Mouse (Mus musculus) kidney, embryonic 14.5 days (tissue): Measurements from ENCODE around the gene Tnfrsf17. TPM values are rescaled to one million over a fixed set of nuclear protein-coding genes. Genes with fewer than 3 reads are reported as not detected.
"Not testable (repeated sequence)": the region's sequence is repeated elsewhere in the genome, so short reads cannot be mapped to it uniquely, and the experiment has no call there.

ENCODE experiments used
- ATAC-seq: fragments of 200-750 bp; cut with Nextera tagmentation; 2 replicates; pipeline ENCODE4 v1.8.0; 2017; ENCODE audit warnings: moderate number of reproducible peaks, mild to moderate bottlenecking, moderate TSS enrichment, moderate library complexity; ENCODE audit not compliant: low FRiP score, low TSS enrichment
- H3K27ac ChIP-seq: fragments of 300-500 bp; sonication (generic); 2 replicates; pipeline ENCODE4 v1.5.1; 2014; ENCODE audit warnings: low read depth, mild to moderate bottlenecking, low read length, moderate library complexity, mixed read lengths
- H3K27me3 ChIP-seq: fragments of 300-500 bp; sonication (generic); 2 replicates; pipeline ENCODE4 v1.6.1; 2014; ENCODE audit warnings: mild to moderate bottlenecking, low read length; ENCODE audit not compliant: control insufficient read depth, insufficient read depth
- H3K36me3 ChIP-seq: fragments of 300-500 bp; sonication (generic); 2 replicates; pipeline ENCODE4 v1.6.1; 2014; ENCODE audit warnings: low read length, mixed read lengths; ENCODE audit not compliant: control insufficient read depth, insufficient read depth
- H3K4me1 ChIP-seq: fragments of 300-500 bp; sonication (generic); 2 replicates; pipeline ENCODE4 v1.6.1; 2014; ENCODE audit warnings: low read length, mixed read lengths; ENCODE audit not compliant: control insufficient read depth, insufficient read depth
- H3K4me2 ChIP-seq: fragments of 300-500 bp; sonication (generic); replicated peaks from 2 replicates; pipeline ENCODE4 v1.6.1; 2014; ENCODE audit warnings: low read depth, mild to moderate bottlenecking, low read length
- H3K4me3 ChIP-seq: fragments of 300-500 bp; sonication (generic); 2 replicates; pipeline ENCODE4 v1.5.1; 2014; ENCODE audit warnings: mild to moderate bottlenecking, low read length
- H3K9ac ChIP-seq: fragments of 300-500 bp; sonication (generic); 2 replicates; pipeline ENCODE4 v1.6.1; 2014; ENCODE audit warnings: low read depth, mild to moderate bottlenecking, low read length, moderate library complexity
- H3K9me3 ChIP-seq: fragments of 300-500 bp; sonication (generic); 2 replicates; pipeline ENCODE4 v1.6.1; 2016; ENCODE audit warnings: low read length; ENCODE audit not compliant: control insufficient read depth
- WGBS: fragments of 180-500 bp; shearing (Covaris S2); extraction: QIAGEN DNeasy Blood & Tissue Kit; methylation state at CpG from one replicate; pipeline ENCODE4 v1.1.7; 2014; 5-methylcytosine and 5-hydroxymethylcytosine counted together
- polyA plus RNA-seq: library from polyadenylated mRNA; unstranded; fragments of >200 nt; fragmentation: Nextera tagmentation; extraction: Ambion mirVana; gene quantifications from 2 replicates; pipeline ENCODE4 v1.2.1, GENCODE M21; 2014

Gene Tnfrsf17
- polyA plus RNA-seq, 1 experiment from 2014 or later: not detected

DNA sequence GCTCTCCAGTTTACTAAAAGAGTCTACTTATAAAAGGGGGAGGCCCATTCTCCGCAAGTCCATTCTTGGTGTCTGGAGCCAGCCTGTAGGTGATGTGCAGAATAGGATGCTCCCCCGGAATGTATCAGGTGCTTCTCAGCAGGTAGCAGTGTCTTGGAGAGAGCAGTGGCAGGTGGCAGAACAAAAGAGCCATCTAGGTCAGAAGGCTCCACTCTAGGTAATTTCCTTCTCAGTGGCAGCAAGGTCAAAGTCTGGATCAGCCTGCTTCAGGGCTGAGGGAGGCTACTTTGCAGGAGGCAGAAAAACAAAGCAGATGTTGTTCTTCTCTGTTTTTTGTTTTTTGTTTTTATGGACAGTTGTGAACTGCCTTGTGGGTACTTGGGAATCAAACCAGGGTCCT lies 47.0 kb downstream of the Tnfrsf17 start:
- H3K4me2 ChIP-seq, H3K36me3 ChIP-seq, H3K4me1 ChIP-seq, H3K27me3 ChIP-seq, H3K27ac ChIP-seq, ATAC-seq, H3K9me3 ChIP-seq, H3K9ac ChIP-seq, H3K4me3 ChIP-seq: not testable (repeated sequence)
- WGBS: 93% methylated on average over 2 of the region's 2 CpGs

DNA sequence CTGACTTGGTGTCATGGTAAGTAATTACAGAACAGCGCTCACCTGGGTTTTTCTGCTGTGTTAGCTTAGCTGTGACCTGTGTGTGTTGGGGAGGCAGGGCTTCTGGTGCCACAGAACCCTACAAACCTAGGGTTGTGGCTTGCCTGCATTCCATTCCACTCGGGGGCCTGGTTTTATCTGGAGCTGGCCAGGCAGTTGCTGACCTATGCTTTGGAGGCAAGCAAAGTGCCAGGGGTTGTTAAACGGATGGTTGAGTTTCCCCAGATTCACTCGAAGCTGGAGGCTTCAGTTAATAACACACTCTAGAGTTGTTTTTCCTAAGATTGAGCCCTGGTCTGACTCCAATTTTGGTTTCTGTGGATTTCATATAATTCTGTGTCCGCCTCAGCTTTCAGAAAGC lies 52.0 kb downstream of the Tnfrsf17 start:
- ATAC-seq: peak; percentile 79; the same call in 1 of the 2 replicates
- peaks cover 6% of the 10 kb centered on the region; the same call in 1 of the 2 replicates for H3K4me1 ChIP-seq
- no peak overlapping the region for H3K4me3 ChIP-seq
- no peaks in the 10 kb centered on the region for H3K27me3 ChIP-seq
- 34% methylated on average over 5 of the region's 5 CpGs for WGBS
- H3K9me3 ChIP-seq: no peaks in the 10 kb centered on the region
- H3K4me2 ChIP-seq: no peak overlapping the region
- H3K9ac ChIP-seq: no peak overlapping the region
- peaks cover 2% of the 10 kb centered on the region; the same call in 1 of the 2 replicates for H3K36me3 ChIP-seq
- H3K27ac ChIP-seq: peak overlapping the region; percentile 21; the same call in 1 of the 2 replicates

DNA sequence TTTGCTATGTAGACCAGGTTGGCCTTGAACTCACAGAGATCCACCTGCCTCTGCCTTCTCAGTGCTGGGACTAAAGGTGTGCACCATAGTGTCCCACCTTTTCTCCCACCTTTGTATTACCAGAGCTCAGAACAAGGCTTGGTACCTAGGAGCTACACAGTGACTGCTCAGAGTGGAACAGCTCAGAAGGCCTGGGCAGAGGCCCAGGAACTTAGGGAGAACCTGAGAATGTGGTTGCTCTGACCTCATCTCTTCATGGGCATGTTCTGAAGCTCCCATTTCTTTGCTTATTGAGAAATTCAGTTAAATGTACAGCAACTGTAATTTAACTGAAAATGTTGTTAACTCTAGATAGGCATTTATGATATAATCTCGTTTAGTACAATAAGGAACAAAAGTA lies 53.2 kb downstream of the Tnfrsf17 start:
- Histone ChIP-seq H3K4me1 (peaks cover 6% of the 10 kb centered on the region; the same call in 1 of the 2 replicates), H3K27me3 (no peaks in the 10 kb centered on the region), H3K4me3 (no peak overlapping the region), H3K4me2 (no peak overlapping the region), H3K9ac (no peak overlapping the region), H3K27ac (no peak overlapping the region), H3K9me3 (no peaks in the 10 kb centered on the region), H3K36me3 (peaks cover 2% of the 10 kb centered on the region; the same call in 1 of the 2 replicates)
- WGBS: 73% methylated on average over 1 of the region's 1 CpGs
- no peak for ATAC-seq

DNA sequence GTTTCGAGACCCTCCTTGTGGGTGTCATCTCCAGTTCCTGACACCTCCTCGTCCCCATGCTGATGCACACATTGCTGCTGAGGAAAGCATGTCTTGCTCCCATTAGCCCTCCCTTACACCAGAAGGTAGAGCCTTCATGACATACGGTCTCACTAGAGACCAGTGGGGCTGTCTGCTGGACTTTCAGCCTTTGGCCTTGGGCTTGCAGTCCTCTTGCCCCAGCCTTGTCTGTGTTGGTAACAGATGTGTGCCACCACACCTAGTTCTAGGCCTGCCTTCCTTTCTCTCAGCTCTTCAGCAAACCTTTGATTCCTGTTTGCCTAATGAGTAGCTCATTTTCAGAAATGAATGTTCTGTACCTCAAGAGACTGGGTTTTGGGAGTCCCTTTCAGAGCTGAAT lies 54.8 kb downstream of the Tnfrsf17 start:
- H3K9ac ChIP-seq: no peak overlapping the region
- 89% methylated on average over 3 of the region's 3 CpGs for WGBS
- no peaks in the 10 kb centered on the region for H3K9me3 ChIP-seq
- no peaks in the 10 kb centered on the region for H3K27me3 ChIP-seq
- no peak overlapping the region for H3K4me2 ChIP-seq
- no peak overlapping the region for H3K27ac ChIP-seq
- H3K4me3 ChIP-seq: no peak overlapping the region
- ATAC-seq: no peak
- peaks cover 6% of the 10 kb centered on the region; the same call in 1 of the 2 replicates for H3K4me1 ChIP-seq
- peaks cover 2% of the 10 kb centered on the region; the same call in 1 of the 2 replicates for H3K36me3 ChIP-seq

DNA sequence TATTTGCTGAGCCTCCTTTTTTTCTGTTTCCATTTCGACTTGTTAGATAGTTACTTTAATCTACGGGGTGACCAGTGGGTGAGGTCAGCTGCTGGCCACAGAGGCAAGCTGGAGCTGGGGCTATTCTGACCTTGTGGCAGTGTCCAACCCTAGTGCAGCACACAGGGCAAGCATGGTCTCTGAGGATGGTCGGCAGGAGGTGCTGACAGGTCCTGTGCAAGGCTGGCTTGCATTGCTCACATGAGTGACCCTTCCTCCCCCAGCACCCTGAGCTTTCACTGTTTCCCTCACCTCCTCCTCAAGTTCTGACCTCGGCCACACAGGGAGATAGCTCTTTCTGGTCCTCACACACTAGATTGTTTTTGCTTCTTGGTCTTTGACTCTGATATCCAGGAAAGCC lies 55.5 kb downstream of the Tnfrsf17 start:
- Histone ChIP-seq H3K4me2 (no peak overlapping the region), H3K4me1 (peaks cover 6% of the 10 kb centered on the region; the same call in 1 of the 2 replicates), H3K9ac (no peak overlapping the region), H3K36me3 (peaks cover 2% of the 10 kb centered on the region; the same call in 1 of the 2 replicates), H3K9me3 (no peaks in the 10 kb centered on the region), H3K4me3 (no peak overlapping the region), H3K27me3 (no peaks in the 10 kb centered on the region), H3K27ac (0 out of 2 replicates have a peak overlapping the region, but pooled peaks have one; percentile 47)
- 41% methylated on average over 4 of the region's 4 CpGs for WGBS
- no peak for ATAC-seq

DNA sequence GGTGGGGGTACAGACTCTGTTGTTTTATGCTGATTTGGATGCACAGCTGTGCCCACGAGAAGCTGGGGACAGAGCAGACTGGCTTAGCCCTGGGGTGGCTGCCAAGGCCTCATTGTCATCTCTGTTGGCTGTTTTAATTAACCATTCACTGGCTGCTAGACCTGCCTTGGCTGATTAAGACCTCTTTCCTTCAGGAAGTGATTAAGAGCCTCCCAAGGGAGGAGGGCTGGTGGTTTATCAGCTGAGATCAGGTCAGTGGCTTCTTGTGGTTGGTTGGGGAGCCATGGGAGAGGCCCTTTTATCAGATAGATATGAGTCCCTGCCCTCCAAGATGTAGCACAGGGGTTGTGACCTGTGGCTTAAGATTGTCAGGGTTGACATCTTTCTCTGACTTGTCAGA lies 56.0 kb downstream of the Tnfrsf17 start:
- Histone ChIP-seq H3K4me2 (no peak overlapping the region), H3K27ac (0 out of 2 replicates have a peak overlapping the region, but pooled peaks have one; percentile 47), H3K4me3 (no peak overlapping the region), H3K9me3 (no peaks in the 10 kb centered on the region), H3K27me3 (no peaks in the 10 kb centered on the region), H3K9ac (no peak overlapping the region), H3K36me3 (peaks cover 2% of the 10 kb centered on the region; the same call in 1 of the 2 replicates), H3K4me1 (peaks cover 6% of the 10 kb centered on the region; the same call in 1 of the 2 replicates)
- ATAC-seq: peak; percentile 34; the same call in 1 of the 2 replicates
- WGBS: 21% methylated on average over 1 of the region's 1 CpGs

Other genes starting within 250 kb of the Tnfrsf17 start
- 104 and 121 TPM in 2 replicates for gene Litaf, start 247.7 kb upstream of the Tnfrsf17 start, polyA plus RNA-seq
- 33.1 and 38.8 TPM in 2 replicates for gene Txndc11, start 179.2 kb upstream of the Tnfrsf17 start, polyA plus RNA-seq
- gene Zc3h7a, start 137.4 kb upstream of the Tnfrsf17 start, polyA plus RNA-seq: 43.2 and 101 TPM in 2 replicates
- gene Rsl1d1, start 110.5 kb upstream of the Tnfrsf17 start, polyA plus RNA-seq: 235 and 236 TPM in 2 replicates
- gene Gspt1, start 59.5 kb upstream of the Tnfrsf17 start, polyA plus RNA-seq: 106 and 107 TPM in 2 replicates
- gene Snx29, start 9.1 kb downstream of the Tnfrsf17 start, polyA plus RNA-seq: 8.6 and 17.7 TPM in 2 replicates